Mouse (Mus musculus): ENCODE measurements around the gene Spata33.
"Not testable (repeated sequence)": the region's sequence is repeated elsewhere in the genome, so short reads cannot be mapped to it uniquely, and the experiment has no call there.

Spata33 gene

GRCm38 (mm10) chr8:123233760-123234159 lies 21.1 kb downstream of the Spata33 start:
- DNase-seq: no peak

- DNase-seq: peak; percentile 58 to 69
Measured at GRCm38 (mm10) chr8:123234918-123235519, 22.4 kb downstream of the Spata33 start.

GRCm38 (mm10) chr8:123235520-123236497 lies 23.2 kb downstream of the Spata33 start, which contains the start of gene Spata2l:
Gene Spata2l, minus strand, starts transcription at chr8:123236233.
- DNase-seq: peak; percentile 84 to 87

GRCm38 (mm10) chr8:123239398-123239797 lies 26.8 kb downstream of the Spata33 start:
- DNase-seq: no peak

- no peak for DNase-seq
Measured at GRCm38 (mm10) chr8:123242107-123242923, 29.7 kb downstream of the Spata33 start.

GRCm38 (mm10) chr8:123243053-123243452 lies 30.4 kb downstream of the Spata33 start:
- no peak for DNase-seq

GRCm38 (mm10) chr8:123244382-123244781 lies 31.8 kb downstream of the Spata33 start:
- DNase-seq: no peak

GRCm38 (mm10) chr8:123245543-123245942 lies 32.9 kb downstream of the Spata33 start:
- no peak for DNase-seq

GRCm38 (mm10) chr8:123247748-123248147 lies 35.1 kb downstream of the Spata33 start:
- no peak for DNase-seq

GRCm38 (mm10) chr8:123248596-123248995 lies 36.0 kb downstream of the Spata33 start:
- DNase-seq: no peak

GRCm38 (mm10) chr8:123250940-123251339 lies 38.3 kb downstream of the Spata33 start:
- no peak for DNase-seq

GRCm38 (mm10) chr8:123252925-123253324 lies 40.3 kb downstream of the Spata33 start:
- DNase-seq: no peak

GRCm38 (mm10) chr8:123253451-123254098 lies 40.9 kb downstream of the Spata33 start:
- DNase-seq: no peak

- DNase-seq: peak; percentile 89 to 92
Measured at GRCm38 (mm10) chr8:123254099-123254885, 41.7 kb downstream of the Spata33 start, which contains the start of the genes Zfp276 and Vps9d1. Gene Zfp276, plus strand, starts transcription at chr8:123254195. Gene Vps9d1, minus strand, starts transcription at chr8:123254348.

- no peak for DNase-seq
Measured at GRCm38 (mm10) chr8:123255170-123255569, 42.5 kb downstream of the Spata33 start.

GRCm38 (mm10) chr8:123257114-123257513 lies 44.5 kb downstream of the Spata33 start:
- DNase-seq: no peak

- DNase-seq: not testable (repeated sequence)
Measured at GRCm38 (mm10) chr8:123257593-123257992, 45.0 kb downstream of the Spata33 start.

GRCm38 (mm10) chr8:123267926-123268656 lies 55.5 kb downstream of the Spata33 start:
- no peak for DNase-seq

- no peak for DNase-seq
Measured at GRCm38 (mm10) chr8:123271147-123271546, 58.5 kb downstream of the Spata33 start.
